Mouse (Mus musculus): ENCODE data around the gene Chp2.

- no peak for TF ChIP-seq NELFE (IDR thresholded peaks at IDR 0.05; ENCODE audit: low read depth, low read length)
- TF ChIP-seq ZNF384 (IDR thresholded peaks at IDR 0.05; ENCODE audit: low read depth, low read length): no peak
- no peak for TF ChIP-seq ZMIZ1 (IDR thresholded peaks at IDR 0.05; ENCODE audit: low read depth, low read length)
- no peak for TF ChIP-seq SIN3A (IDR thresholded peaks at IDR 0.05; ENCODE audit: low read length)
Observed at GRCm38 (mm10) chr7:122191097-122191496, 28.2 kb upstream of the Chp2 start.

All from CH12.LX (cell line).